ENCODE assay signal across 8 mouse cellular contexts in genomic region chr2:26315072-26315924, GRCm38 (mm10). TPM values are rescaled to one million over a fixed set of nuclear protein-coding genes. Genes with fewer than 3 reads are reported as not detected.
A peak's percentile ranks its signal among the peaks of the same experiment; 100 is the strongest.
DNase-seq lines count a peak whose midpoint lies in the region; ATAC-seq and TF ChIP-seq lines count a peak whose summit lies in the region.

Gene Gpsm1 (plus strand): TSS chr2:26315515.

- no peaks in the 10 kb centered on the region for H3K36me3 ChIP-seq in ES-E14 (ENCODE audit: control insufficient read depth, insufficient read depth, low read length, poor library complexity, severe bottlenecking)

- H3K4me1 ChIP-seq in ES-E14 (ENCODE audit: control insufficient read depth in 2 of 2, insufficient read depth in 2 of 2, low read length in 2 of 2, poor library complexity in 1 of 2) = peaks cover 0 to 12% of the 10 kb centered on the region in 2 experiments; a peak in 1 of 4 replicates

- in situ Hi-C loops in ES-E14 (cut with MboI; ENCODE audit: low sequenced_read_pairs in 2 of 2, unreplicated experiment in 2 of 2) = loop anchor here in 1 of 2 experiments (25.0 kb wide), 1 partner anchor 247 kb away; no protein-coding TSS in a partner anchor

- no peak for DNase-seq in ES-E14 (ENCODE audit: low read depth, low spot score)
- DNase-seq in cerebellum, adult 11-12 months = peak; percentile 90
- DNase-seq in forelimb bud, embryonic 11.5 days (ENCODE audit: low read depth, low spot score) = peak; percentile 78
- peak; percentile 70 to 80 for DNase-seq in layer of hippocampus, postnatal 10 days (ENCODE audit: low spot score in 2 of 2)
- peak; percentile 89 for DNase-seq in lung, postnatal 14 days
- peak; percentile 86 for DNase-seq in ovary, postnatal 36 days (ENCODE audit: low spot score)
- DNase-seq in thymus, postnatal 25 days = peak; percentile 71

- peak within 1 kb of the TSS; percentile 54 to 79 for H3K4me3 ChIP-seq in ES-E14 (ENCODE audit: insufficient read depth in 1 of 2, low read depth in 1 of 2, low read length in 2 of 2, poor library complexity in 1 of 2, severe bottlenecking in 1 of 2)

- H3K9ac ChIP-seq in ES-E14 (ENCODE audit: insufficient read depth, low read depth, low read length, poor library complexity, severe bottlenecking) = peak within 1 kb of the TSS; percentile 71

- peak; percentile 8 to 44; a peak in 2 of 4 replicates for ATAC-seq in hematopoietic stem cell, adult 5-6 weeks (replicated peaks in 1 of 2; ENCODE audit: insufficient read depth in 1 of 2, low FRiP score in 2 of 2, low TSS enrichment in 1 of 2, low read depth in 1 of 2, poor library complexity in 2 of 2, severe bottlenecking in 2 of 2)

- H3K27ac ChIP-seq in ES-E14 (ENCODE audit: insufficient read depth, low read depth, low read length, poor library complexity, severe bottlenecking) = no peak within 1 kb of the TSS

- H3K9me3 ChIP-seq in ES-E14 (ENCODE audit: control insufficient read depth, insufficient read depth, low read depth, low read length) = no peaks in the 10 kb centered on the region

TF ChIP-seq in ES-E14, 5 proteins besides CTCF, POLR2A, EP300 and RAD21:
- no peak for TF ChIP-seq MAFK (IDR thresholded peaks at IDR 0.05; ENCODE audit: insufficient read depth, low read depth, low read length)
- TF ChIP-seq ZNF384 (IDR thresholded peaks at IDR 0.05; ENCODE audit: low read depth, low read length) = no peak
- TF ChIP-seq HCFC1 (IDR thresholded peaks at IDR 0.05; ENCODE audit: borderline replicate concordance, insufficient read depth, low read length) = no peak
- no peak for TF ChIP-seq ZC3H11A (IDR thresholded peaks at IDR 0.05; ENCODE audit: borderline replicate concordance, low read depth, low read length)

RNA-seq across cellular contexts. Expression of gene Gpsm1, which starts in this region (rescaled TPM):
- 9.4 and 13.9 TPM in 2 replicates for total RNA-seq in ES-E14 (2012; rRNA removed)
- total RNA-seq in hematopoietic stem cell, adult 5-6 weeks (2017) = 19.9 and 29.3 TPM in 2 replicates
- total RNA-seq in layer of hippocampus, postnatal 10 days (2021) = 10 to 100 TPM; 83.7 to 84.2 TPM
